Mouse (Mus musculus): ENCODE results near the gene Kif24. TPM values are rescaled to one million over a fixed set of nuclear protein-coding genes. Genes with fewer than 3 reads are reported as not detected.

Kif24 gene
- polyA plus RNA-seq, 1 experiment = 0.39 TPM

- Histone ChIP-seq H3K4me3 (replicated peaks; ENCODE audit: insufficient read depth, low read depth, low read length) (no peak overlapping the region), H3K27ac (ENCODE audit: insufficient read depth, low read length) (no peak overlapping the region), H3K27me3 (ENCODE audit: control insufficient read depth, insufficient read depth, low read length) (no peaks in the 10 kb centered on the region), H3K4me1 (ENCODE audit: control insufficient read depth, insufficient read depth, low read length) (no peaks in the 10 kb centered on the region)
- TF ChIP-seq CTCF (IDR thresholded peaks at IDR 0.05; ENCODE audit: borderline replicate concordance, insufficient read depth, low read depth, low read length) (no peak), POLR2A (IDR thresholded peaks at IDR 0.05; ENCODE audit: borderline replicate concordance, insufficient read depth, low read length) (no peak)
- 52% methylated on average over 6 of the region's 6 CpGs for WGBS
- peak in 1 of 2 experiments; percentile 34 for DNase-seq
Observed at GRCm38 (mm10) chr4:41481601-41482017, 16.9 kb upstream of the Kif24 start.

- 35% methylated on average over 8 of the region's 8 CpGs for WGBS
- Histone ChIP-seq H3K4me3 (replicated peaks; ENCODE audit: insufficient read depth, low read depth, low read length) (no peak overlapping the region), H3K27ac (ENCODE audit: insufficient read depth, low read length) (no peak overlapping the region)
Observed at GRCm38 (mm10) chr4:41480254-41480653, 15.6 kb upstream of the Kif24 start.

GRCm38 (mm10) chr4:41479456-41479804 is 14.7 kb upstream of the Kif24 start:
- Histone ChIP-seq H3K27ac (ENCODE audit: insufficient read depth, low read length) (no peak overlapping the region), H3K4me1 (ENCODE audit: control insufficient read depth, insufficient read depth, low read length) (no peaks in the 10 kb centered on the region), H3K27me3 (ENCODE audit: control insufficient read depth, insufficient read depth, low read length) (no peaks in the 10 kb centered on the region), H3K4me3 (replicated peaks; ENCODE audit: insufficient read depth, low read depth, low read length) (no peak overlapping the region)
- WGBS = 65% methylated on average over 1 of the region's 1 CpGs
- DNase-seq = no peak
- no peak for TF ChIP-seq POLR2A (IDR thresholded peaks at IDR 0.05; ENCODE audit: borderline replicate concordance, insufficient read depth, low read length)
- TF ChIP-seq CTCF (IDR thresholded peaks at IDR 0.05; ENCODE audit: borderline replicate concordance, insufficient read depth, low read depth, low read length) = no peak

More at GRCm38 (mm10) chr4:41480254-41480653, 15.6 kb upstream of the Kif24 start:
- DNase-seq = peak in 1 of 2 experiments; percentile 48
- H3K4me1 ChIP-seq (ENCODE audit: control insufficient read depth, insufficient read depth, low read length) = no peaks in the 10 kb centered on the region
- no peak for TF ChIP-seq CTCF (IDR thresholded peaks at IDR 0.05; ENCODE audit: borderline replicate concordance, insufficient read depth, low read depth, low read length)
- no peak for TF ChIP-seq POLR2A (IDR thresholded peaks at IDR 0.05; ENCODE audit: borderline replicate concordance, insufficient read depth, low read length)
- no peaks in the 10 kb centered on the region for H3K27me3 ChIP-seq (ENCODE audit: control insufficient read depth, insufficient read depth, low read length)

- TF ChIP-seq CTCF (IDR thresholded peaks at IDR 0.05; ENCODE audit: borderline replicate concordance, insufficient read depth, low read depth, low read length) (no peak), POLR2A (IDR thresholded peaks at IDR 0.05; ENCODE audit: borderline replicate concordance, insufficient read depth, low read length) (no peak)
- H3K27ac ChIP-seq (ENCODE audit: insufficient read depth, low read length) = no peak overlapping the region
- no peak for DNase-seq
- H3K4me1 ChIP-seq (ENCODE audit: control insufficient read depth, insufficient read depth, low read length) = no peaks in the 10 kb centered on the region
- 79% methylated on average over 4 of the region's 4 CpGs for WGBS
- no peak overlapping the region for H3K4me3 ChIP-seq (replicated peaks; ENCODE audit: insufficient read depth, low read depth, low read length)
- H3K27me3 ChIP-seq (ENCODE audit: control insufficient read depth, insufficient read depth, low read length) = no peaks in the 10 kb centered on the region
Observed at GRCm38 (mm10) chr4:41478751-41479455, 14.2 kb upstream of the Kif24 start.

GRCm38 (mm10) chr4:41477648-41478160 is 13.0 kb upstream of the Kif24 start:
- no peak overlapping the region for H3K4me3 ChIP-seq (replicated peaks; ENCODE audit: insufficient read depth, low read depth, low read length)
- DNase-seq = no peak
- H3K27ac ChIP-seq (ENCODE audit: insufficient read depth, low read length) = no peak overlapping the region
- TF ChIP-seq CTCF (IDR thresholded peaks at IDR 0.05; ENCODE audit: borderline replicate concordance, insufficient read depth, low read depth, low read length) (no peak), POLR2A (IDR thresholded peaks at IDR 0.05; ENCODE audit: borderline replicate concordance, insufficient read depth, low read length) (no peak)
- H3K27me3 ChIP-seq (ENCODE audit: control insufficient read depth, insufficient read depth, low read length) = no peaks in the 10 kb centered on the region
- 83% methylated on average over 9 of the region's 9 CpGs for WGBS
- H3K4me1 ChIP-seq (ENCODE audit: control insufficient read depth, insufficient read depth, low read length) = no peaks in the 10 kb centered on the region

- H3K4me1 ChIP-seq (ENCODE audit: control insufficient read depth, insufficient read depth, low read length) = no peaks in the 10 kb centered on the region
- H3K27ac ChIP-seq (ENCODE audit: insufficient read depth, low read length) = no peak overlapping the region
- DNase-seq = no peak
- no peak for TF ChIP-seq POLR2A (IDR thresholded peaks at IDR 0.05; ENCODE audit: borderline replicate concordance, insufficient read depth, low read length)
- no peak for TF ChIP-seq CTCF (IDR thresholded peaks at IDR 0.05; ENCODE audit: borderline replicate concordance, insufficient read depth, low read depth, low read length)
- H3K4me3 ChIP-seq (replicated peaks; ENCODE audit: insufficient read depth, low read depth, low read length) = no peak overlapping the region
- no peaks in the 10 kb centered on the region for H3K27me3 ChIP-seq (ENCODE audit: control insufficient read depth, insufficient read depth, low read length)
- 92% methylated on average over 1 of the region's 1 CpGs for WGBS
Observed at GRCm38 (mm10) chr4:41471384-41471689, 6.7 kb upstream of the Kif24 start.

GRCm38 (mm10) chr4:41470684-41471383 is 6.1 kb upstream of the Kif24 start:
- Histone ChIP-seq H3K4me3 (replicated peaks; ENCODE audit: insufficient read depth, low read depth, low read length) (no peak overlapping the region), H3K27ac (ENCODE audit: insufficient read depth, low read length) (no peak overlapping the region), H3K4me1 (ENCODE audit: control insufficient read depth, insufficient read depth, low read length) (no peaks in the 10 kb centered on the region), H3K27me3 (ENCODE audit: control insufficient read depth, insufficient read depth, low read length) (no peaks in the 10 kb centered on the region)
- DNase-seq = peak in 1 of 2 experiments; percentile 41
- 34% methylated on average over 5 of the region's 5 CpGs for WGBS
- TF ChIP-seq CTCF (IDR thresholded peaks at IDR 0.05; ENCODE audit: borderline replicate concordance, insufficient read depth, low read depth, low read length) (no peak), POLR2A (IDR thresholded peaks at IDR 0.05; ENCODE audit: borderline replicate concordance, insufficient read depth, low read length) (no peak)
